Mouse (Mus musculus) heart, embryonic 11.5 days (tissue): ENCODE data around the gene Abcb8. TPM values are rescaled to one million over a fixed set of nuclear protein-coding genes. Genes with fewer than 3 reads are reported as not detected.
"Not testable (repeated sequence)": the region's sequence is repeated elsewhere in the genome, so short reads cannot be mapped to it uniquely, and the experiment has no call there.

Source experiments
- ATAC-seq: fragments of 200-750 bp; cut with Nextera tagmentation; replicated peaks from 2 replicates; pipeline ENCODE4 v1.8.0; 2017; ENCODE audit warnings: moderate library complexity; ENCODE audit not compliant: insufficient number of reproducible peaks, low FRiP score, low TSS enrichment
- H3K27ac ChIP-seq: fragments of 300-500 bp; sonication (generic); 2 replicates; pipeline ENCODE4 v1.5.1; 2014; ENCODE audit warnings: mild to moderate bottlenecking, low read depth, low read length
- H3K27me3 ChIP-seq: fragments of 300-500 bp; sonication (generic); 2 replicates; pipeline ENCODE4 v1.6.1; 2014; ENCODE audit warnings: mild to moderate bottlenecking, low read length, mixed read lengths; ENCODE audit not compliant: control insufficient read depth, insufficient read depth
- H3K36me3 ChIP-seq: fragments of 300-500 bp; sonication (generic); 2 replicates; pipeline ENCODE4 v1.6.1; 2014; ENCODE audit warnings: mild to moderate bottlenecking, low read length, moderate library complexity, mixed read lengths; ENCODE audit not compliant: control insufficient read depth, insufficient read depth
- H3K4me1 ChIP-seq: fragments of 300-500 bp; sonication (generic); 2 replicates; pipeline ENCODE4 v1.6.1; 2014; ENCODE audit warnings: low read length; ENCODE audit not compliant: control insufficient read depth, insufficient read depth
- H3K4me2 ChIP-seq: fragments of 300-500 bp; sonication (generic); 2 replicates; pipeline ENCODE4 v1.6.1; 2014; ENCODE audit warnings: mild to moderate bottlenecking, moderate library complexity
- H3K4me3 ChIP-seq: fragments of 300-500 bp; sonication (generic); 2 replicates; pipeline ENCODE4 v1.5.1; 2014; ENCODE audit warnings: low read depth, low read length
- H3K9ac ChIP-seq: fragments of 300-500 bp; sonication (generic); 2 replicates; pipeline ENCODE4 v1.6.1; 2014; ENCODE audit warnings: mild to moderate bottlenecking, low read depth, low read length, moderate library complexity
- H3K9me3 ChIP-seq: fragments of 300-500 bp; sonication (generic); replicated peaks from 2 replicates; pipeline ENCODE4 v1.6.1; 2016; ENCODE audit warnings: low read length; ENCODE audit not compliant: control insufficient read depth
- WGBS: fragments of 180-500 bp; shearing (Covaris S2); extraction: QIAGEN DNeasy Blood & Tissue Kit; methylation state at CpG from one replicate; pipeline ENCODE4 v1.1.7; 2014; ENCODE audit not compliant: insufficient replicate concordance; 5-methylcytosine and 5-hydroxymethylcytosine counted together
- polyA plus RNA-seq: library from polyadenylated mRNA; unstranded; fragments of >200 nt; fragmentation: Nextera tagmentation; extraction: Ambion mirVana; gene quantifications from 2 replicates; pipeline ENCODE4 v1.2.1, GENCODE M21; 2014

Abcb8 gene
- polyA plus RNA-seq, 1 experiment from 2014 or later, result 44.6 TPM

- Histone ChIP-seq H3K4me2 (peak overlapping the region; percentile 61), H3K27me3 (no peaks in the 10 kb centered on the region), H3K27ac (peak overlapping the region; percentile 85), H3K36me3 (no peaks in the 10 kb centered on the region), H3K4me3 (peak overlapping the region; percentile 70), H3K9ac (peak overlapping the region; percentile 77), H3K4me1 (peaks cover 4% of the 10 kb centered on the region), H3K9me3 (no peaks in the 10 kb centered on the region)
- 1% methylated on average over 36 of the region's 36 CpGs for WGBS
- ATAC-seq, result peak; percentile 96
Observed at GRCm38 (mm10) chr5:24394165-24394894, 867 bp downstream of the Abcb8 start.

DNA sequence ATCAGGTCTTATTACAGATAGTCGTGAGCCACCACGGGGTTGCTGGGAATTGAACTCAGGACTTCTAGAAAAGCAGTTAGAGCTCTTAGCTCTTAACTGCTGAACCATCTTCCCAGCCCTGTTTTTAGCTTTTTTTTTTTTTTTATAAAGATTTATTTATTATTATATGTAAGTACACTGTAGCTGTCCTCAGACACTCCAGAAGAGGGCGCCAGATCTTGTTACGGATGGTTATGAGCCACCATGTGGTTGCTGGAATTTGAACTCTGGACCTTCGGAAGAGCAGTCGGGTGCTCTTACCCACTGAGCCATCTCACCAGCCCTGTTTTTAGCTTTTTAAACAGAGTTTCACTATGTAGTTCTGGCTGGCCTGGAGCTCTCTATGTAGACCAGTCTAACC is 2.8 kb downstream of the Abcb8 start:
- not testable (repeated sequence) for H3K27me3 ChIP-seq, H3K4me3 ChIP-seq, H3K9me3 ChIP-seq, H3K36me3 ChIP-seq, H3K9ac ChIP-seq, H3K27ac ChIP-seq, H3K4me1 ChIP-seq, H3K4me2 ChIP-seq, ATAC-seq
- WGBS, result 90% methylated on average over 6 of the region's 6 CpGs

- H3K9ac ChIP-seq, result no peak overlapping the region
- no peak overlapping the region for H3K27ac ChIP-seq
- H3K36me3 ChIP-seq, result no peaks in the 10 kb centered on the region; the same call in 1 of the 2 replicates
- no peak overlapping the region for H3K4me2 ChIP-seq
- H3K9me3 ChIP-seq, result no peaks in the 10 kb centered on the region
- WGBS, result 76% methylated on average over 10 of the region's 10 CpGs
- no peaks in the 10 kb centered on the region for H3K4me1 ChIP-seq
- no peak overlapping the region for H3K4me3 ChIP-seq
- no peaks in the 10 kb centered on the region for H3K27me3 ChIP-seq
- no peak for ATAC-seq
Observed at GRCm38 (mm10) chr5:24399686-24400085, 6.2 kb downstream of the Abcb8 start.

GRCm38 (mm10) chr5:24400362-24400761 is 6.9 kb downstream of the Abcb8 start:
- H3K9ac ChIP-seq, result no peak overlapping the region
- no peaks in the 10 kb centered on the region for H3K4me1 ChIP-seq
- no peaks in the 10 kb centered on the region; the same call in 1 of the 2 replicates for H3K36me3 ChIP-seq
- no peak overlapping the region for H3K27ac ChIP-seq
- no peak overlapping the region for H3K4me2 ChIP-seq
- H3K9me3 ChIP-seq, result no peaks in the 10 kb centered on the region
- H3K27me3 ChIP-seq, result no peaks in the 10 kb centered on the region
- WGBS, result 87% methylated on average over 11 of the region's 11 CpGs
- no peak for ATAC-seq
- H3K4me3 ChIP-seq, result no peak overlapping the region

DNA sequence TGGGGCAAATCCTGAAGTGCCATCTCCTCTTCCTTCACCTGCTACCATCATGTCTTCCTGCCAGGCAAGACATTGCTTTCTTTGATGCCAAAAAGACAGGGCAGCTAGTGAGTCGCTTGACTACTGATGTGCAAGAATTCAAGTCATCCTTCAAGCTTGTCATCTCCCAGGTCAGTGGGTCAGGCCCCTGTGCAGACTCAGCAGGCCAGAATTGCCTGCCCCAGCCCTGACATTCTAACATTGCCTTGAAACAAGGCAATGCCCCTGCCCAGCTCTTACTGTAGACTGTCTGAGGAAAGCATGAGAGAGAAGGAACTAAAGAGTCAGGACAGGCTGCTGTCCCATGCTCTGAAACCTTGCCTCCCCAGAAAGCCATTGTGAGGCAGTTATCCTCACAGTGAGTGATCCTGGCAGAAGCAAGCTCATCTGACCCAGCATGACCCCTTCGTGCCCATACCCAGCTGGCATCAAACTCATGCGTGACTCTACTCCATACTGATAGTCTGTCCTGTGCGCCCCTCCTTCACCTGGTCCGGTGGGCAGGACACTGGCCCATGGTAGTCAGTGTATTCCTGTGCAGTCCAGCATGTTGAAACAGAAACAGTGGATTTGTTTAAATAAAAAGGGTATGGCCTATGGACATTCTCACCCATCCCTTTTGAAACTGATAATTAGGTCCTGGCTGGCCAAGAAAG is 7.6 kb downstream of the Abcb8 start:
- no peak overlapping the region for H3K9ac ChIP-seq
- H3K27me3 ChIP-seq, result no peaks in the 10 kb centered on the region
- H3K9me3 ChIP-seq, result no peaks in the 10 kb centered on the region
- peaks cover 2% of the 10 kb centered on the region for H3K36me3 ChIP-seq
- WGBS, result 91% methylated on average over 5 of the region's 5 CpGs
- H3K4me3 ChIP-seq, result no peak overlapping the region
- no peaks in the 10 kb centered on the region for H3K4me1 ChIP-seq
- no peak overlapping the region for H3K4me2 ChIP-seq
- ATAC-seq, result no peak
- H3K27ac ChIP-seq, result no peak overlapping the region

- no peak overlapping the region for H3K9ac ChIP-seq
- no peak overlapping the region for H3K4me2 ChIP-seq
- 80% methylated on average over 9 of the region's 9 CpGs for WGBS
- no peaks in the 10 kb centered on the region for H3K4me1 ChIP-seq
- H3K4me3 ChIP-seq, result no peak overlapping the region
- H3K27ac ChIP-seq, result no peak overlapping the region
- H3K36me3 ChIP-seq, result peaks cover 6% of the 10 kb centered on the region
- no peak for ATAC-seq
- H3K27me3 ChIP-seq, result no peaks in the 10 kb centered on the region
- H3K9me3 ChIP-seq, result no peaks in the 10 kb centered on the region
Observed at GRCm38 (mm10) chr5:24401969-24402368, 8.5 kb downstream of the Abcb8 start.

DNA sequence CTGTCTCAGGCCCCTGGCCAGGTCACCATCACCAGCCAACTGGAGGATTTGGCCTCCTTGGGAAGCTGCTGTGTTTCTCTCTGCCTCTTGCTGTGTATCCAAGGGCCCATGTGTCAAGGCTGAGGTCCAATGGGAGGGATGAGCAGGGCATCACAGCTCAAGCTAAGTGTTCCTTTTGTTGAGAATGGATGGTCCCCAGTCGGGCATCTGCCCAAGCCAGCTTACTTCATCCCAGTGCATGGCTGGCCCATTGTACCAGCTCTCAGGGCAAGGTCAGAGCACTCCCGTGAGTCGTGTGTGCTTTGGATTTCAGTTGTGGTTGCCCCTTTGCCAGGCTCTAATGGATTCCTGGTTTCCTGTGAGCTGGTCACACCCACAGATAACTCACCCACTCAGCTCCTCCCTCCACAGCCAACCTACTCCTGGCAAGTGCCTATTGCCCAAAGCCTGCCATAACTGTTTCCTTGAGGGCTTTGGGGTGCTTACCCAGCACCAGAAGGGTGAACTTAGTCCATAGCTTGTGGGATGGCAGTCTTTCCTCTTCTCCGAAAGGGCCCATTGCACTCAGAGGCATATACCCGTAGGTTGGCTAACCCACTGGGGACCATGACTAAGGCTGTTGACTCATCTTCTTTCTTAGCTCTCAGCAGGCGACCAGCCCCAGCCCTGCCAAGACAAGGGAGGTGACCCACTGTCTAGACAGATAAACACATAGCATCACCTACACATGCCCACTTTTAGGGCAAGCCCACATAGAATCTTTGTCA is 11.3 kb downstream of the Abcb8 start:
- no peak overlapping the region for H3K4me3 ChIP-seq
- H3K9ac ChIP-seq, result no peak overlapping the region
- H3K4me2 ChIP-seq, result no peak overlapping the region
- no peak for ATAC-seq
- WGBS, result 74% methylated on average over 6 of the region's 6 CpGs
- H3K27me3 ChIP-seq, result no peaks in the 10 kb centered on the region
- H3K27ac ChIP-seq, result no peak overlapping the region
- peaks cover 6% of the 10 kb centered on the region for H3K36me3 ChIP-seq
- no peaks in the 10 kb centered on the region for H3K9me3 ChIP-seq
- H3K4me1 ChIP-seq, result no peaks in the 10 kb centered on the region

GRCm38 (mm10) chr5:24405389-24405876 is 12.0 kb downstream of the Abcb8 start:
- no peak for ATAC-seq
- H3K4me1 ChIP-seq, result no peaks in the 10 kb centered on the region
- H3K4me3 ChIP-seq, result no peak overlapping the region
- H3K36me3 ChIP-seq, result peaks cover 6% of the 10 kb centered on the region
- H3K27me3 ChIP-seq, result no peaks in the 10 kb centered on the region
- H3K9me3 ChIP-seq, result no peaks in the 10 kb centered on the region
- no peak overlapping the region for H3K9ac ChIP-seq
- H3K27ac ChIP-seq, result no peak overlapping the region
- 61% methylated on average over 3 of the region's 3 CpGs for WGBS
- no peak overlapping the region for H3K4me2 ChIP-seq
